Mouse (Mus musculus) layer of hippocampus, adult 9-10 months (tissue): ENCODE data around the gene Pard3.

Source experiments
- DNase-seq: peaks from one replicate; pipeline ENCODE4 v3.0.0; 2022; ENCODE audit warnings: low spot score

Gene Pard3

GRCm38 (mm10) chr8:127293025-127293729 is 229.5 kb downstream of the Pard3 start:
- DNase-seq, result no peak

GRCm38 (mm10) chr8:127294061-127294460 is 230.4 kb downstream of the Pard3 start:
- no peak for DNase-seq

- no peak for DNase-seq
These were observed 232.2 kb downstream of the Pard3 start for GRCm38 (mm10) chr8:127295848-127296247.

GRCm38 (mm10) chr8:127300493-127300892 is 236.8 kb downstream of the Pard3 start:
- no peak for DNase-seq

GRCm38 (mm10) chr8:127302847-127303445 is 239.3 kb downstream of the Pard3 start:
- DNase-seq, result no peak

- DNase-seq, result no peak
These were observed 243.3 kb downstream of the Pard3 start for GRCm38 (mm10) chr8:127307026-127307425.

GRCm38 (mm10) chr8:127309363-127309762 is 245.7 kb downstream of the Pard3 start:
- no peak for DNase-seq

- DNase-seq, result no peak
These were observed 252.1 kb downstream of the Pard3 start for GRCm38 (mm10) chr8:127315811-127316210.

- DNase-seq, result no peak
These were observed 254.2 kb downstream of the Pard3 start for GRCm38 (mm10) chr8:127317914-127318313.

- DNase-seq, result no peak
These were observed 254.9 kb downstream of the Pard3 start for GRCm38 (mm10) chr8:127318377-127319159.

- DNase-seq, result no peak
These were observed 257.2 kb downstream of the Pard3 start for GRCm38 (mm10) chr8:127320930-127321329.

- DNase-seq, result no peak
These were observed 260.1 kb downstream of the Pard3 start for GRCm38 (mm10) chr8:127323583-127324360.

GRCm38 (mm10) chr8:127324836-127325570 is 261.3 kb downstream of the Pard3 start:
- DNase-seq, result no peak

GRCm38 (mm10) chr8:127325749-127326148 is 262.1 kb downstream of the Pard3 start:
- DNase-seq, result no peak

- no peak for DNase-seq
These were observed 266.8 kb downstream of the Pard3 start for GRCm38 (mm10) chr8:127330258-127331187.

- DNase-seq, result peak; percentile 61
These were observed 268.1 kb downstream of the Pard3 start for GRCm38 (mm10) chr8:127331751-127332150.

GRCm38 (mm10) chr8:127335216-127335615 is 271.5 kb downstream of the Pard3 start:
- DNase-seq, result no peak

GRCm38 (mm10) chr8:127338183-127338582 is 274.5 kb downstream of the Pard3 start:
- DNase-seq, result no peak

- no peak for DNase-seq
These were observed 277.4 kb downstream of the Pard3 start for GRCm38 (mm10) chr8:127341046-127341445.

GRCm38 (mm10) chr8:127343115-127343514 is 279.4 kb downstream of the Pard3 start:
- no peak for DNase-seq
